Mouse (Mus musculus): ENCODE results near the gene Sobp.

DNA sequence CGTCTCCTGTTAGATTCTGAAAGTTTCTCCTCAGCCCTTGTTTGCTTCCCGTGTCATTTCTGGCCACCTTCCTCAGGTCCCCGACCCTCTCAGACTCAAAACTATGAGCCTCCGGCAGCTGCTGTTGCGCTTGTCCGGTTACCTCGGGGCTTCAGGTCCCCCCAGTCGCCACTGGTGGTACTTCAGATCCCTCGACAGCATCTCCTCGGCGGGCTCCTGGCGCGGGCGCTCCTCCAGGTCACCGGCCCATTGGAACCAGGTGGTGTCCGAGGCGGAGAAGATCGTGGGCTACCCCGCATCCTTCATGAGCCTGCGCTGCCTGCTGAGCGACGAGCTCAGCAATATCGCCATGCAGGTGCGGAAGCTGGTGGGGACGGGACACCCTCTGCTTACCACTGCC, 47.3 kb upstream of the Sobp start:
- TF ChIP-seq CTCF (IDR thresholded peaks at IDR 0.05; ENCODE audit: borderline replicate concordance, insufficient read depth, low read depth, low read length), result no peak
- TF ChIP-seq POLR2A (IDR thresholded peaks at IDR 0.05; ENCODE audit: borderline replicate concordance, insufficient read depth, low read length), result no peak

Data from cerebellum, adult 2 months (tissue).